Mouse (Mus musculus) duodenum, adult 2 months (tissue): ENCODE results near the gene Wdr45b. TPM values are rescaled to one million over a fixed set of nuclear protein-coding genes. Genes with fewer than 3 reads are reported as not detected.

Experiments used
- polyA plus RNA-seq: library from polyadenylated mRNA; depleted of rRNA; stranded (reverse); fragments of >200 nt; gene quantifications from 2 replicates; pipeline ENCODE4 v1.2.3, GENCODE M21; 2012; ENCODE audit warnings: low replicate concordance; rRNA removed

Wdr45b gene
- polyA plus RNA-seq = 19.7 and 21.2 TPM in 2 replicates

GRCm38 (mm10) chr11:121354091-121354707, at the start of gene Wdr45b:
Gene Wdr45b, minus strand, starts transcription at chr11:121354445.

GRCm38 (mm10) chr11:121387750-121388553, 33.7 kb upstream of the Wdr45b start, which contains the start of gene Rab40b:
Gene Rab40b, minus strand, starts transcription at chr11:121388251.

Other genes starting within 250 kb of the Wdr45b start
- gene Tex19.2, start 235.8 kb downstream of the Wdr45b start, polyA plus RNA-seq = 0.08 and 0.18 TPM in 2 replicates
- not detected in 2 replicates for gene Tex19.1, start 208.3 kb downstream of the Wdr45b start, polyA plus RNA-seq
- gene Uts2r, start 194.2 kb downstream of the Wdr45b start, polyA plus RNA-seq = not detected in 2 replicates
- gene Hexdc, start 150.0 kb downstream of the Wdr45b start, polyA plus RNA-seq = 21.6 and 29.7 TPM in 2 replicates
- 18.2 and 19.4 TPM in 2 replicates for gene Ogfod3, start 149.7 kb downstream of the Wdr45b start, polyA plus RNA-seq
- 13.3 and 14.8 TPM in 2 replicates for gene Cybc1, start 125.1 kb downstream of the Wdr45b start, polyA plus RNA-seq
- gene Narf, start 117.2 kb downstream of the Wdr45b start, polyA plus RNA-seq = 21.3 and 26.4 TPM in 2 replicates
- gene Foxk2, start 94.5 kb downstream of the Wdr45b start, polyA plus RNA-seq = 15.5 and 25.4 TPM in 2 replicates
- 0.56 and 0.75 TPM in 2 replicates for gene Rab40b, start 33.8 kb upstream of the Wdr45b start, polyA plus RNA-seq
- gene Fn3krp, start 67.0 kb upstream of the Wdr45b start, polyA plus RNA-seq = 0.66 and 1.1 TPM in 2 replicates
- gene Fn3k, start 80.5 kb upstream of the Wdr45b start, polyA plus RNA-seq = 0.40 and 0.41 TPM in 2 replicates
- 27.9 and 31.1 TPM in 2 replicates for gene Tbcd, start 97.5 kb upstream of the Wdr45b start, polyA plus RNA-seq
- 0.78 TPM in 1 of 2 replicates, not detected in the other for gene Zfp750, start 164.9 kb upstream of the Wdr45b start, polyA plus RNA-seq